Mouse (Mus musculus): Measurements from ENCODE around the gene 1700025G04Rik. TPM values are rescaled to one million over a fixed set of nuclear protein-coding genes. Genes with fewer than 3 reads are reported as not detected.

Gene 1700025G04Rik
- polyA plus RNA-seq, 1 experiment from 2014 or later: 27.8 TPM

GRCm38 (mm10) chr1:151976850-151977249 is 113.1 kb downstream of the 1700025G04Rik start:
- Histone ChIP-seq H3K9ac (replicated peaks; ENCODE audit: low read length) (no peak overlapping the region), H3K4me2 (ENCODE audit: low read length) (no peak overlapping the region), H3K9me3 (ENCODE audit: control insufficient read depth, low read length) (no peaks in the 10 kb centered on the region), H3K36me3 (ENCODE audit: control insufficient read depth, insufficient read depth, low read length) (no peaks in the 10 kb centered on the region), H3K27me3 (ENCODE audit: control insufficient read depth, insufficient read depth, low read length) (no peaks in the 10 kb centered on the region), H3K4me3 (replicated peaks; ENCODE audit: low read depth, low read length) (no peak overlapping the region), H3K27ac (replicated peaks; ENCODE audit: low read depth, low read length) (no peak overlapping the region), H3K4me1 (ENCODE audit: control insufficient read depth, insufficient read depth, low read length) (peaks cover 25% of the 10 kb centered on the region)
- ATAC-seq (ENCODE audit: low FRiP score, low TSS enrichment) (no peak), DNase-seq (no peak)
- WGBS: 82% methylated on average over 3 of the region's 3 CpGs

- peaks cover 24% of the 10 kb centered on the region for H3K4me1 ChIP-seq (ENCODE audit: control insufficient read depth, insufficient read depth, low read length)
- no peak for ATAC-seq (ENCODE audit: low FRiP score, low TSS enrichment)
- no peak overlapping the region for H3K4me2 ChIP-seq (ENCODE audit: low read length)
Measured at GRCm38 (mm10) chr1:151975418-151976379, 114.2 kb downstream of the 1700025G04Rik start.

GRCm38 (mm10) chr1:151974887-151975286 is 115.0 kb downstream of the 1700025G04Rik start:
- no peaks in the 10 kb centered on the region for H3K27me3 ChIP-seq (ENCODE audit: control insufficient read depth, insufficient read depth, low read length)
- ATAC-seq (ENCODE audit: low FRiP score, low TSS enrichment) (no peak), DNase-seq (no peak)
- H3K4me3 ChIP-seq (replicated peaks; ENCODE audit: low read depth, low read length): no peak overlapping the region
- peaks cover 21% of the 10 kb centered on the region for H3K4me1 ChIP-seq (ENCODE audit: control insufficient read depth, insufficient read depth, low read length)
- H3K9me3 ChIP-seq (ENCODE audit: control insufficient read depth, low read length): no peaks in the 10 kb centered on the region
- no peak overlapping the region for H3K4me2 ChIP-seq (ENCODE audit: low read length)
- H3K36me3 ChIP-seq (ENCODE audit: control insufficient read depth, insufficient read depth, low read length): no peaks in the 10 kb centered on the region
- H3K27ac ChIP-seq (replicated peaks; ENCODE audit: low read depth, low read length): no peak overlapping the region
- 68% methylated on average over 8 of the region's 8 CpGs for WGBS
- no peak overlapping the region for H3K9ac ChIP-seq (replicated peaks; ENCODE audit: low read length)

More at GRCm38 (mm10) chr1:151975418-151976379, 114.2 kb downstream of the 1700025G04Rik start:
- DNase-seq: no peak
- no peaks in the 10 kb centered on the region for H3K36me3 ChIP-seq (ENCODE audit: control insufficient read depth, insufficient read depth, low read length)
- H3K27ac ChIP-seq (replicated peaks; ENCODE audit: low read depth, low read length): no peak overlapping the region
- H3K27me3 ChIP-seq (ENCODE audit: control insufficient read depth, insufficient read depth, low read length): no peaks in the 10 kb centered on the region
- no peak overlapping the region for H3K4me3 ChIP-seq (replicated peaks; ENCODE audit: low read depth, low read length)
- WGBS: 71% methylated on average over 17 of the region's 17 CpGs
- H3K9ac ChIP-seq (replicated peaks; ENCODE audit: low read length): no peak overlapping the region
- no peaks in the 10 kb centered on the region for H3K9me3 ChIP-seq (ENCODE audit: control insufficient read depth, low read length)

- WGBS: 92% methylated on average over 7 of the region's 7 CpGs
- ATAC-seq (ENCODE audit: low FRiP score, low TSS enrichment) (no peak), DNase-seq (no peak)
- H3K27ac ChIP-seq (replicated peaks; ENCODE audit: low read depth, low read length): no peak overlapping the region
- H3K4me1 ChIP-seq (ENCODE audit: control insufficient read depth, insufficient read depth, low read length): peaks cover 21% of the 10 kb centered on the region
- H3K4me2 ChIP-seq (ENCODE audit: low read length): no peak overlapping the region
- H3K4me3 ChIP-seq (replicated peaks; ENCODE audit: low read depth, low read length): no peak overlapping the region
- H3K9ac ChIP-seq (replicated peaks; ENCODE audit: low read length): no peak overlapping the region
- H3K27me3 ChIP-seq (ENCODE audit: control insufficient read depth, insufficient read depth, low read length): no peaks in the 10 kb centered on the region
- H3K9me3 ChIP-seq (ENCODE audit: control insufficient read depth, low read length): no peaks in the 10 kb centered on the region
- H3K36me3 ChIP-seq (ENCODE audit: control insufficient read depth, insufficient read depth, low read length): no peaks in the 10 kb centered on the region
Measured at GRCm38 (mm10) chr1:151974424-151974823, 115.5 kb downstream of the 1700025G04Rik start.

- no peaks in the 10 kb centered on the region for H3K9me3 ChIP-seq (ENCODE audit: control insufficient read depth, low read length)
- WGBS: 51% methylated on average over 5 of the region's 5 CpGs
- H3K27ac ChIP-seq (replicated peaks; ENCODE audit: low read depth, low read length): no peak overlapping the region; the same call in 1 of the 2 replicates
- DNase-seq (peak; percentile 40), ATAC-seq (ENCODE audit: low FRiP score, low TSS enrichment) (no peak)
- peaks cover 21% of the 10 kb centered on the region for H3K4me1 ChIP-seq (ENCODE audit: control insufficient read depth, insufficient read depth, low read length)
- no peak overlapping the region for H3K9ac ChIP-seq (replicated peaks; ENCODE audit: low read length)
- no peaks in the 10 kb centered on the region for H3K36me3 ChIP-seq (ENCODE audit: control insufficient read depth, insufficient read depth, low read length)
- H3K4me2 ChIP-seq (ENCODE audit: low read length): no peak overlapping the region
- H3K4me3 ChIP-seq (replicated peaks; ENCODE audit: low read depth, low read length): no peak overlapping the region
- no peaks in the 10 kb centered on the region for H3K27me3 ChIP-seq (ENCODE audit: control insufficient read depth, insufficient read depth, low read length)
Measured at GRCm38 (mm10) chr1:151973110-151973700, 116.7 kb downstream of the 1700025G04Rik start.

- WGBS: 96% methylated on average over 2 of the region's 2 CpGs
- ATAC-seq (ENCODE audit: low FRiP score, low TSS enrichment): no peak
- no peak overlapping the region for H3K4me3 ChIP-seq (replicated peaks; ENCODE audit: low read depth, low read length)
Measured at GRCm38 (mm10) chr1:151971581-151971980, 118.3 kb downstream of the 1700025G04Rik start.

GRCm38 (mm10) chr1:151968126-151968525 is 121.8 kb downstream of the 1700025G04Rik start:
- WGBS: 95% methylated on average over 5 of the region's 5 CpGs
- DNase-seq: no peak
- H3K36me3 ChIP-seq (ENCODE audit: control insufficient read depth, insufficient read depth, low read length): no peaks in the 10 kb centered on the region
- H3K4me1 ChIP-seq (ENCODE audit: control insufficient read depth, insufficient read depth, low read length): peaks cover 2% of the 10 kb centered on the region; the same call in 1 of the 2 replicates
- no peaks in the 10 kb centered on the region for H3K27me3 ChIP-seq (ENCODE audit: control insufficient read depth, insufficient read depth, low read length)
- no peak overlapping the region for H3K9ac ChIP-seq (replicated peaks; ENCODE audit: low read length)
- H3K4me3 ChIP-seq (replicated peaks; ENCODE audit: low read depth, low read length): no peak overlapping the region
- ATAC-seq (ENCODE audit: low FRiP score, low TSS enrichment): no peak
- H3K4me2 ChIP-seq (ENCODE audit: low read length): no peak overlapping the region
- no peak overlapping the region for H3K27ac ChIP-seq (replicated peaks; ENCODE audit: low read depth, low read length)
- no peaks in the 10 kb centered on the region for H3K9me3 ChIP-seq (ENCODE audit: control insufficient read depth, low read length)

More at GRCm38 (mm10) chr1:151971581-151971980, 118.3 kb downstream of the 1700025G04Rik start:
- no peak for DNase-seq
- Histone ChIP-seq H3K27ac (replicated peaks; ENCODE audit: low read depth, low read length) (no peak overlapping the region), H3K4me1 (ENCODE audit: control insufficient read depth, insufficient read depth, low read length) (peaks cover 7% of the 10 kb centered on the region), H3K27me3 (ENCODE audit: control insufficient read depth, insufficient read depth, low read length) (no peaks in the 10 kb centered on the region), H3K9me3 (ENCODE audit: control insufficient read depth, low read length) (no peaks in the 10 kb centered on the region), H3K36me3 (ENCODE audit: control insufficient read depth, insufficient read depth, low read length) (no peaks in the 10 kb centered on the region), H3K4me2 (ENCODE audit: low read length) (no peak overlapping the region), H3K9ac (replicated peaks; ENCODE audit: low read length) (no peak overlapping the region)

- no peak for DNase-seq
- H3K9ac ChIP-seq (replicated peaks; ENCODE audit: low read length): no peak overlapping the region
- H3K4me3 ChIP-seq (replicated peaks; ENCODE audit: low read depth, low read length): no peak overlapping the region
- no peaks in the 10 kb centered on the region for H3K9me3 ChIP-seq (ENCODE audit: control insufficient read depth, low read length)
- 94% methylated on average over 2 of the region's 2 CpGs for WGBS
- H3K27ac ChIP-seq (replicated peaks; ENCODE audit: low read depth, low read length): no peak overlapping the region
- no peaks in the 10 kb centered on the region for H3K27me3 ChIP-seq (ENCODE audit: control insufficient read depth, insufficient read depth, low read length)
- no peak overlapping the region for H3K4me2 ChIP-seq (ENCODE audit: low read length)
- H3K4me1 ChIP-seq (ENCODE audit: control insufficient read depth, insufficient read depth, low read length): 0 out of 2 replicates have a peak, but pooled peaks cover 4% of the 10 kb centered on the region
- no peaks in the 10 kb centered on the region for H3K36me3 ChIP-seq (ENCODE audit: control insufficient read depth, insufficient read depth, low read length)
- no peak for ATAC-seq (ENCODE audit: low FRiP score, low TSS enrichment)
Measured at GRCm38 (mm10) chr1:151964811-151965210, 125.1 kb downstream of the 1700025G04Rik start.

Measured in midbrain, embryonic 14.5 days (tissue).